Mouse (Mus musculus) layer of hippocampus, adult 9-10 months (tissue): ENCODE measurements around the gene Timeless.
"Not testable (repeated sequence)": the region's sequence is repeated elsewhere in the genome, so short reads cannot be mapped to it uniquely, and the experiment has no call there.

Experiments
- DNase-seq: peaks from one replicate; pipeline ENCODE4 v3.0.0; 2022; ENCODE audit warnings: low spot score

Timeless gene

DNA sequence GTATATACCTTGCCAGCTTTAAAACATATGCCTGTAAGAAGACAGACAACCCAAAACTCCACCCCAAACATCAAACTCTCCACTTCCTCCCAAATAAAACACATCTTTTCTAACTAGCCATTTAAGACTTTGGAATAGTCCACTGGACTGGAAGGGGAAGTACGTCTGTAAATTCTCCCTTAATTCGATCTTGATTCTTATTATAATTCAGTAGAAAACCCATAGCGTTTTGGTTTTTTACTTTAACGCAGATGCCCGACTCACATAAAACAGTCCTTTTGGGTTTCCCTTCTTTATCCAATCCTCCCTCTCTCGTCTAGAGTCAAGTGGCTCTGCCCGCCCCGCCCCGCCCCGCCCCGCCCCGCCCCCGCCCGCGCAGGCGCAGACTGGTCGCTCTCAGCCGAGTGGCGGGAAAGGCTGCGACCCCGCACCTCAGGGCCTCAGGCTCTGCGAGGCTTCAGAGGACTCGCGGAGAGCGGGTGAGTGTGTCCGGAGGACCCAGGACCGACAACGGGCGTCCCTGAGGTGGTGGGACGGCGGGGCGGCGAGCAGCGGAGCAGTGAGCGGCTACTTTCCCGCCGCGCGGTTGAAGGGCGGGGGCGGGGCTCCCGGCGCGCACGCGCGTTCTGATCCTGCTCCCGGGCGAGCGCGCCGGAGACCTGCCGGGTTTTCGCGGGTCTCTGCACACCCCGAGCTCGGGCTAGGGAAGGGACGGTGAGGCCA, at the start of gene Timeless:
Timeless (plus strand) TSS at position 369 of the 723 bp plus-strand sequence.
- peak; percentile 67 for DNase-seq

DNA sequence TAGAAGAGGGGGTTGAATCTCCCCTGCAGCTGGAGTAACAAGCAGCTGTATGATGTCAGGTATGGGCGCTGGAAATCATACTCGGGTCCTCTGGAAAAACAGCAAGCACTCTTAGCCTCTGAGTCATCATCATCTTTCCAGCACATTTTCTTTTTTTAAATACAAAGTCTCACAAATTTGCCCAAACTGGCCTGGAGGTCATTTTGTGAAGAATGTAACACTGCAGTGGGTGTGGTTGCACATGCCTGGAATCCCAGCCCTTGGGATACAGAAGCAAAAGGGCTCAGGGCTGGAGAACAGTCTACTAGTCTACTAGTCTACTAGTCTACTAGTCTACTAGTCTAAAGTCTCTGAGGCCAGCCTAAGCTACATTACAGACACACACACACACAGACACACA, 47.6 kb upstream of the Timeless start:
- no peak for DNase-seq

DNA sequence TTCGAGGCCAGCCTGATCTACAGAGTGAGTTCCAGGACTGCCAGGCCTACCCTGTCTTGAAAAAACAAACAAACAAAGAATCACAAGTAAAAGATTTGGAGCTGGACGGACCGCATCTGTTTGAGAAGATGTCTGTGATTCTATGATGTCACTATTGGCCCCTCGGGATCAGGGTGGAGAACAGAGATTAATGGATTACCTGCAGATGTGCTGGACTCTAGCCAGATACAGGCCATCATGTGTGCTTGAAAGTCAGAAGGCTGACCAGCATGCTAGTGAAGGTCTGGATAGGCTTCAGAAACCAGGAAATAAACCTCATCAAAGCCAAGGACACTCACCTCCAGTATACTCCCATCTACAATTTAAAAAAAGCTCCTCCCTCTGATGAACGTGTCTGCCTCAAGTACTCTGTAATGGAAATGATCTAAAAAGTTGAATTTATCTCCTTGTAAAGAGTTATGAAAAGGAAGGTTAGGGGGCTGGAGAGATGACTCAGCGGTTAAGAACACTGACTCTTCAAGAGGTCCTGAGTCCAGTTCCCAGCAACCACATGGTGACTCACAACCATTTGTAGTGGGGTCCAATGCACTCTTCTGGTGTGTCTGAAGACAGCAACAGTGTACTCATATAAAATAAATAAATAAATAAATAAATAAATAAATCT, 46.5 kb upstream of the Timeless start:
- DNase-seq = no peak

DNA sequence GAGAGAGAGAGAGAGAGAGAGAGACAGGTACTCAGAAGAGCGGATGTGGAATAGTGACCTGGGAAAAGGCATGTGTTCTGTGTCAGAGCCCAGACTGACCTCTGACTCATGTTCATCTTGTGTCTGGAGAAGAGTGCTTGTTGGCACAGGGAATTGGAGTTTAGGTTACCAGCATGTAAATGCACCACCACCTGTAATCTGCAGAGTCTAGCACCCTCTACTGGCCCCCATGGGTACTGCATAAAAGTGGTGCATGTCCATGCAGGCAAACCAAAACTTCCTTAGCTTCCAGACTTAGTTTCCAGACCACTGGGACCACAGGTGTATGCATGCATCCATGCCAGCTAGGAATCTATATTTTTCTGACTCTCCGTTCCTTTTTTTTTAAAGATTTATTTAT, 45.9 kb upstream of the Timeless start:
- DNase-seq = peak; percentile 57

DNA sequence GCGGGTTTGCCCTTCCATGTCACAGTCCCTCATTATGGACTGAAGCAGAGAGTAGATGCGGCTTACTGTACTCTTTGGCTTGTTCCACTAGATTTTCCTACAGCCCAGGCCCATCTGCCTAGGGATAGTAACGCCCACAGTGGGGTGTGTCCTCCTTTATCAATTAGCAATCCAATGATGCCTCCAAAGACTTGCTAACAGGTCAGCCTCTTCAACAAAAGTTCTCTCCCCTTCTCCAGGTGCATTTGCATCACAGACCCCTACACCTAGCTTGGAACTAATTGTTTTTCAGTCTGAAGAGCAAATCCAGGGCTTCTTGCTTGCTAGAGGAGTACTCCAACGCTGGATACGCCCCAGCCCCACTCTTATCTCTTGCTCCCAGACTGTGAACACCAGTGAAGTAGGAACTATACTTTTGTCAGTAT, 44.7 kb upstream of the Timeless start:
- DNase-seq = no peak

DNA sequence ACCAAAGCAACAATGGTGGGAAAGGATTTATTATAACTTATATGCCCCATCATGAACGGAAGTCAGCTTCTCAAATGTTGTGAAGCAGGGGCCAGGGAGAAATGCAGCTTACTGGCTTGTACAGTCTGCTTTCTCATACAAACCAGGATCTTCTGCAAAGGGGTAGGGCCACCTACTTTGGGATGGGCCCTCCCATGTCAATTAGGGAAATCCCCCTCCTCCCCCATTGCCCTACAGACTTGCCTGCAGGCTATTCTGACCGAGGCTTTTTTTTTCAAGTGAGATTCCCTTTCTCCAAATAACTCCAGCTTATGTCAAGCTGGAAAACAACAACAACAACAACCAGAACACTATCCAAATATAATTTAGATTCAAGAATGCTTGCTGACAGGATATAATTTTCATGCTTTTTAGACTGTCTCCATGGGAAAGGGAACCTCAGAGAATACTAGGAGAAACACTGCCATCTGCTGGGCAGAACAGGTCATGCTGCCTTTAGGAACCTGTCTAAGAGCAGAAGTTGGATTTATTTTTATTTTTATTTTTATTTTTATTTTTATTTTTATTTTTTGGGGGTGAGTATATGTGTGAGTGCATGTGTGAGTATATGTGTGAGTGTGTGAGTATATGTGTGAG, 43.5 kb upstream of the Timeless start:
- peak; percentile 78 for DNase-seq

DNA sequence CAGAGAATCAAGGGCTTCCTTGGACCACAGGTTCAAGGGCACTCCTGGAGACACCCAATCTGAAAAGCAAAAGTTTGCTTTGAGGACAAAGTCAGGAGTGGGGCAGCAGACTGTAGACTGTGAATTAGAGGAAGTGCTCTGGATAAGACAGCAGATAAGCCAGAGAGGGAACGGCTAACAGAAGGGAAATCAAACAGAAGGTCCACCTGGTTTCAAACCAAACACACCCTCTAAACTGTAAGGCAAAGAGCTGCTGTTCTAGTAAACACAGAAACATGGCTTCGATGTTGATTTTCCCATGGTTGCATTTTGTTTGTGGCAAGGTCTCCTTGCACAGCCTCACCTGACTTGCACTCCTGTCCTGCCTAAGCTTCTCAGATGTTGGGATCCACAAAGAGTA, 40.4 kb upstream of the Timeless start:
- DNase-seq = no peak

DNA sequence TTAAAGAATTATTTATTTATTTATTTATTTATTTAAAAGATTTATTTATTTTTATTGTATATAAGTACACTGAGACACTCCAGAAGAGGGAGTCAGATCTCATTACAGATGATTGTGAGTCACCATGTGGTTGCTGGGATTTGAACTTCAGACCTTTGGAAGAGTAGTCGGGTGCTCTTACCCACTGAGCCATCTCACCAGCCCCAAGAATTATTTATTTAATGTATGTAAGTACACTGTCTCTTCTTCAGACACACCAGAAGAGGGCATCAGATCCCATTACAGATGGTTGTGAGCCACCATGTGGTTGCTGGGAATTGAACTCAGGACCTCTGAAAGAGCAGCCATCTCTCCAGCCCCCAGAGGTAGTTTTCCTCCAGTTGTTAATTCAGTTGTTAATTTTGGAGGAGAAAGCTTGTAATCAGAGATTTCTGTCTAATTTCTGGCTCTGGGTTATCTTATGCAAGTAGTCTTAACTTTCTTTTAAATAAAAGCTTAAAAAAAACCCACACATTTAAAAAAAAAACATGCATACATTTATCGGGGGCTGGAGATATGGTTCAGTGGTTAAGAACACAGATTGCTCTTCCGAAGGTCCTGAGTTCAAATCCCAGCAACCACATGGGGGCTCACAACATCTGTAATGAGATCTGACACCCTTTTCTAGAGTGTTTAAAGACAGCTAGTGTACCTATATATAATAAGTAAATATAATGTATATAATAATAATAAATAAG, 39.7 kb upstream of the Timeless start:
- not testable (repeated sequence) for DNase-seq

DNA sequence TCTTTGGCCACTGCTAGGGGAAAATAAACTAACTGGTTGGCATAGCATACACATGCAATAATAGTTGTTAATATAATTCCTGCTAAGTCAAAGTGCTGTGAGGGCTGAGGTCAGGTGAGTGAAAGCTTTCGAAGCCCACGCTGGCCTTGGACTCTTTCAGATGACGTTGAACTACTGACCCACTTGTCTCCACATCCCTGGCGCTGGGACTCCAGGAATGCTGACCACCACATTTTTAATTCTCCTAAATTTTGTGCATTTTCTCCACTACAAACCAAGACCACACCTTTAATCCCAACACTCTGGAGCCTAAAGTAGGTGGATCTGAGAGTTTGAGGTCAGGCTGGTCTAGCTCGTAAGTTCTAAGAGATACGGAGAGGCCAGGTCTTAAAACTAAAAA, 38.8 kb upstream of the Timeless start:
- DNase-seq = no peak

DNA sequence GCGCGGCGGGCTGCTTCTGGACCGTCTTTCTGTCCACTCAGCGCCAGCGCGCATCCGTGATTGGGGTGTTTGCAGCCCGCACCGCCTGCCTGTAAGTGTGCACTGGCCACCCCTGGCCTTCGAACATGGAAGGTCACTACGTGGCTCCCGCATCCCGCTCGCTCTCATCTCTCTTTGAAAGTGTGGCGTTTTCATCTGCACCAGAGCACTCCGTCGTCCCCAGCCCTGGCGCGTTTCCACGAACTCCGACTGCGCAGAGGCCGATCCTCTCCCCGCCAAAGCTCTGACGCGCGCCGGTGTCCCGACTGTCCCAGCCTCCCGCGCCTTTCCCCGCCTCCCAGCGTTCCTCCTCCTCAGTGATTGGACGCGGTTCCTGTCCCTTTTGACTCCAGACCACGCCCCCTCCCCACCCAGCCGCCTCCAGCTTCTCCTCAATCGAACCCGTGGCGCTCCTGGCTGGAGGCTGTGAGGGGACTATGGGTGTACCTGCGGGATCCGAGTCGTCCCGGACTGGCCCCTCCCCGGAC, 37.8 kb upstream of the Timeless start, which contains the start of gene Gls2:
Gls2 (plus strand) TSS at position 434 of the 527 bp plus-strand sequence.
- DNase-seq = peak; percentile 93

DNA sequence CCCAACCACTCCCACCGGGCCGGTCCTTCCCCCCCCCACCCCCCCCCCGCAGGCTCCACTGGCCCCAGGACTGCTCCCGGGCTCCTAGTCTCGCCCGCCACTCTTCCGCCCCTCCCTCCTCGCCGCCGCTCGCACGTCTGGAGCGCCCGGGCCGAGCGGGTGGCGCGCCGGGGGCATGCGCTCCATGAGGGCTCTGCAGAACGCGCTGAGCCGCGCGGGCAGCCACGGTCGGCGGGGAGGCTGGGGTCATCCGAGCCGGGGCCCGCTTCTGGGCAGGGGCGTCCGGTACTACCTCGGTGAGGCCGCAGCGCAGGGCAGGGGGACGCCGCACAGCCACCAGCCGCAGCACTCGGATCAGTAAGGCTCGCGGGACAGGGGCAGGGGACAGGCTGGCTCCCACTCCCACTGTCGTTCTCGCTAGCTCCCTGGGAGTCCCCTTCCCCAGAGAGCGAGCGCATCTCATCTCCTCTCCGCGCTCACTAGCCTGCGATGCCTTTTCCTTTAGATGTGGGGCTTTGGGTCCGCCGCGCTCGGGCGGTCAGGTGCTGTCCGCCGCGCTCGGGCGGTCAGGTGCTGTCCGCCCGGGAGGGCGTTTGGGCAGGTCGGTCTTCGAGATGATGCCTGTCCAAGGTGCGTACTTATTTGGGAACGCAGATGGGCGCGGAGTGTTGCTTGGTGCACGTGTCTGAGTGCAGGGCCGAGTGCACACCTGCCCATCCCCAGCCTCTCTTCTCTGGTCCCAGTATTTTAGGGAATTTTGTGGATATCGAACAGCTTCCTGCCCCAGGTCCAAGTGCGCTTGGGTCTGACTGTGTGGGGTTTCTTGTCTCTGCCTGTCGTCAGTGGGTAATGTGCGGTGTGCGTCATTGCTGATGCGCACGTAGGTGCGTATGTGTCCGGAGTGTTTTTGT, 37.1 kb upstream of the Timeless start:
- no peak for DNase-seq

DNA sequence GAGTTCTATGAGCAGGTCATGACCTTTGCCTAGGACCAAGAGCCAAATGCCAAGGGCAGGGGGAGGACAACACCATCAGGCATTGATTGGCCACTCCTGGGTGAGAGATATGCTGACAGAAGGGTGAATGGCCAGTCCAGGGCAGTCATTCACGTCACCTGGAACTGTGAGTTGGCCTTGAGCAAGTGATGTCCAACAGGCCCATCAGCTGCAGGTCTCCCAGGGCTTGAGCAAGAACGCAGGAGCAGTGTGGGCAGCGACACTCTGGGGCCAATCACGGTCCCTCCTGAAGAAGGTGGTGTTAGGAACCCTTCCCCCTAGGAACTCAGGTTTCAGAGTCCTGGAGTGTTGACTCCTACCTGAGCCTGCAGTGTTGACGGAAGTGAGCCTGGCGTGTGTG, 30.0 kb upstream of the Timeless start:
- no peak for DNase-seq

DNA sequence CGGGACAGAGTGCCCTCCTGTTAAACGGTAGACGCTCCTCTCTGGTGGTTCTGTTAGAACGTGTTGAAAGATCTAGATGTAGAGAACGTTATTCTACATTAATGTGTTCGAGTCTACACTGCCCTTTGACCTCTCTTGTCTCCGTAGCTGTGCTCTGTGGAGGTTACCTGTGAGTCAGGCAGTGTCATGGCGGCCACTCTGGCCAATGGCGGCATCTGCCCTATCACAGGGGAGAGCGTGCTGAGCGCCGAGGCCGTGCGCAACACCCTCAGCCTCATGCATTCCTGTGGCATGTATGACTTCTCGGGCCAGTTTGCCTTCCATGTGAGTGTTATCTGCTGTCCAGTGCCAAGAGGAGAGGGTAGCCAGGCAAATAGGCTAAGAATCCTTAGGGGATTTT, 26.9 kb upstream of the Timeless start:
- DNase-seq = no peak

DNA sequence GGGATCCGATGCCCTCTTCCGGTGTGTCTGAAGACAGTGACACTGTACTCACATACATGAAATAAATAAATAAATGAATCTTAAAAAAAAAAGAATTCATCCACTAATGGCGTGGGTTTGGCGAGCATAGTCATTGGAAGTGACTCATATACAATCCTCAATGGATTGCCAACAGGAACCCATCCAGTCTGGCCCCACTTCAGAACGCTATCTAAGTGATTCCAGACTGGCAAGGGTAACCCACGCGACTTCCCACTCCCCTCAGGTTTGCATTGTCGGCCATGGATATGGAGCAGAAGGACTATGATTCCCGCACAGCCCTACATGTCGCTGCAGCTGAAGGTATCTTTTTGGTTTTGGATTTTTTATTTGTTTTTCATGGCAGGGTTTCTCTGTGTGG, 23.5 kb upstream of the Timeless start:
- no peak for DNase-seq

DNA sequence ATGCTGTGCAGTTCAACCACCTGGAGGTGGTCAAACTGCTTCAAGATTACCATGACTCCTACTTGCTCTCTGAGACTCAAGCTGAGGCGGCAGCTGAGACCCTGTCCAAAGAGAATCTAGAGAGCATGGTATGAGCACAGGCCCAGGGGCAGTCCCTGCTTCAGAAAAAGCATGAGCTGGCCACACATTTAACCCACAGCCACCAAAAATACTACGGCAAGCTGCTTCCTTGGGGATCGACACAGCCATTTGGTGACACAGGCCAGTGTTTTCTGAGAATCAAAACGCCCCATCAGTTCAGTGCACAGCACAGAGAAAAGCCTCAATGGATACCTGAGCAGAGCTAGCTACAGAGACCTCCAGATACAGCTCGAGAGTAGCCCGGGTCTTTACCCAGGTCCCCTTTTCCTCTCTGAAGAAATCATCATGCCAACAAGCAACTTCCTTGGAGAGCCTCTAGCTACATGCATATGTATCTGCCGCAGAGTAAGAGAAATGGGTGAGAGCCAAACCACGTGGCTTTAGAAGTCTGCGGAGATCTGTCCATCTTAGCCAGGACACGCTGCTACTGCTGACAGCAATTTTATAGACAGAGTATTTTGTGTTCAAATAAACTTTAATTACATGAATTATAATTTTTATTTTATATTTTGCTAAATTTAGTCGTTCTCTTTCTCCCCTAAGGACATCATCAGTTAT, 22.4 kb upstream of the Timeless start:
- DNase-seq = no peak

DNA sequence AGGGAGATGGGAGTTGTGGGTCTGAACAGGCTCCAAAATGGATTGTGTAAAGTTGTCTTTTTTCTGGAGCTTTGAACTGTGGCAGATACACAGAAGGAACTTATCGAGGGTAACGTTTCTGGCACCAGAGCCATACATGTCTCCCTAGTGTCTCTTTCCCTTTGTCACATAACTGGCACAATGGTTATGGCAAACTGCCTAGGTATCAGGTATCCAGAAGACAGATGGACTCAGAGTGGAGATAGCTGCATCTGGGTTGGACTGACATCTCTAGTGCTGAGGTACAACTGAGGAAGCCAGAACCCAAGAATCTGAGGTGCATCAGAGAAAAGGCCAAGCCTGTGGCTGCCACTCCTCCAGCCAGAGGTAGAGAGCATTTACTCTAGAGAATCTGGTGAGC, 21.7 kb upstream of the Timeless start:
- no peak for DNase-seq

DNA sequence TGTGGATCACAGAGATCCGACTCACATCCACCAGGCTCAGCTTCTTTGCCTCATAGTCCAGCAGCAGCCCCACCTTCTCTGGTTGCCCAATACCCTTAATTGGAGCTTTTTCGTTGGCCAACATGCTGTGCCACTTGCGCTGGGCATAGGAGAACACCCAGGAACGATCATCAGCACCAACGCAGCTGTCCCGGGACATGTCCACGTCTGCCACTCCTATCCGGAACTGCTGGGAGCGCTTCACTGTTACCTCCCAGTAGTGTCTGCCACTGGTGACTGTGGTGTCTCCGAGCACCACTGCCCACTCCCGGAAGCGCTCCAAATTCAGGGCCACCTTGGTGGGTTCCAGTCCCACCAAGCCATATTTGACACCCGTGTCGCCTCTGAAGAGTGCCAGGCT, 20.9 kb upstream of the Timeless start:
- DNase-seq = no peak

DNA sequence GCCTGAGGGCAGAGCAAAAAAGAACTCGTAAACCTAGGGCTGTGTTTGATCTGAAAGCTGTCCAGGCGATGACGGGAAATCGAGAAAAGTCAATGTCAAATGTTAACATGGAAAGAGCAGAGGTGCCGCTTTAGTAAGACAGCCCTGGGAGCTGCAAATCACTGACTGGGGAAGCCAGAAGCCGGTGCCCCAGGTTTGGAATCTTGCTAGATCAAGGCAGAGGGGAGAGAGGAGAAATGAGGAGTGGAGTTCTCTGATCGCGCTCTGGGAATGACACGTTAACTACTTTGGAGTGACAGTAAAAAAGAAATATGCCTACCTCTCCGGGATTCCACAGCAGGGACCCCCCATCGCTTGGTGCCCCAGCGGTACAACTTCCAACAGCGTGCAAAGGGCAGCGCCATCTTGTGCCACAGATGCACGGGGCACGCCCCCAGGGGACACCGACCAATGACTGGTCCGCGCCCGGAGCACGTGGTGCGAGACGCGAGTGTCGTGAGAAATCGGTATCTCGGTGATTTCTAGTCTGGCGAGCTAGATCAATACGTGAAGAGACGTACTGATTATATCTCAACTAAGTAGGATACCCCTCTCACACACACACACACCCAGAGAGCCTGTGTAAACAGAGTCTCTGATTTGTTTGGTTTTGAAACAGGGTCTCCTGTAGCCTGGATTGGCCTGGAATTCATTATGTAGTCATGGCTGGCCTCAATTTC, 20.3 kb upstream of the Timeless start, which contains the start of gene Spryd4:
Spryd4 (minus strand) TSS at position 418 of the 719 bp plus-strand sequence.
- peak; percentile 72 for DNase-seq

DNA sequence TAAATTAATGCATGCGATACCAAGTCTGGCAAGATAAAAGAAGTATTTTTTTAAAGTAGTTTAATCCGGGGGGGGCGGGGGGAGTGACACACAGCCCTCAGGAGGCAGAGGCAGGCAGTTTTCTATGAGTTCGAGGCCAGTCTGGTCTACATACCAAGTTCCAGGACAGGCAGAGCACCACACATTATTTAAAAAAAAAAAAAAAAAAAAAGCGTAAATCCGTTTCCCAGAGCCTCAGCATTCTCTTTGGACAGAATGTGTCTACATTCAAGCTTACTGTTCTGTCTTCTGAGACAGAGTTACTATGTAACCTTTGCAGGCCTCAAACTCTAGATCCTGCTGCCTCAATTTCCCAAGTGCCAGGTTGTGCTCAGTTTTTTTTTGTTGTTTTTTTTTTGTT, 19.7 kb upstream of the Timeless start:
- no peak for DNase-seq

DNA sequence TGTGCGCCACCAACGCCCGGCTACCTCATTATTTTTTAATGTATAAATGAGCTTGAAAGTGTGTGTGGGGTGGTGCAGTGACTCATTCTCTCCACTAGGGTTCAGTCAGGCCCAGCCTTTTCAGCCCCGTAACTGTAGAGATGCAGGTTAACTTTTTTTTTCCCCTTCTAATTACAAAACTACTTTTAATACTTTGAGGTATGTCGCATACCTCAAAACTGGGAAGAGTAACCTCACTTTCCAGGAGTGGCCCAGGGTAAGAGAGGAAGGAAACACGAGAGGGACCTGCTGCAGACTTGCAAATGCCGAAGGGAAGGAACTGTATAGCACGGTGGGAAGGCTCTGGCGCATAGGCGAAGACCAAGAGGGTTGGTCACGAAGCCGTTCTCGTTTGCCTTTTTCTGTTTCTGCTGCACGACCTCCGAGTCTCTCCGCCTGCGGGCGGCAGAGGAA, 19.0 kb upstream of the Timeless start:
- DNase-seq = no peak
